ENCODE assay signal across 33 mouse cellular contexts in the genomic region with DNA sequence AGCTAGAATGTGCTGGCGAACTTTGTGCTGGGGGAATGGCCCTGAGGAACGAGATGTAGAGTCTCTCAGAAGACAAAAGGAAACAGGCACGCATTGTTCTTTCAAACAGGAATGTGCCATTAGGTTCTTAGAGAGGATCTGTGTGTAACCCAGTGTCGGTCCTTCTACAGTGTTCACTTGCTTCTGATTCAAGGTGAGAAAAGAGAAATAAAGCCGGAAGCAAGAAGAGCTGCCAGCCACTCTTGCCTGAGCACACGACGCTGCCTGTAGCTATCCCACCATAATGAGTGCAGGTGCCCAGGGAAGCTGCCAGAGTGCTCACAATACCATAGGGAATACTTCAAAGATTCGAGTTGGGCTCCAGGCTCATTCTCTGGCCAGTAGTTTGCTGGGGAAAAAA. TPM values are rescaled to one million over a fixed set of nuclear protein-coding genes. Genes with fewer than 3 reads are reported as not detected.
A peak's percentile ranks its signal among the peaks of the same experiment; 100 is the strongest.
DNase-seq lines count a peak whose midpoint lies in the region; ATAC-seq and TF ChIP-seq lines count a peak whose summit lies in the region.
"Had no signal": no experiment of that assay in that cellular context is flagged by ENCODE, and none has a peak within 500 bp of the region (broad histone marks: within the 10 kb centered on the region; RNA-seq: fewer than 3 reads in every experiment).

No protein-coding gene starts in this region.

- peak; percentile 59 for DNase-seq in heart, adult 11 months
- DNase-seq in limb, embryonic 14.5 days (ENCODE audit: low spot score), result no peak
- no peak for DNase-seq in spleen, adult 12 weeks (ENCODE audit: low spot score)
- DNase-seq: adrenal gland, postnatal 10 days; adrenal gland, postnatal 36 days; cerebellum, adult 11 months; cerebellum, adult 2 months; cerebellum, adult 9-11 months; cerebellum, postnatal 25 days; embryo, embryonic 11 days; gastrocnemius, postnatal 10 days; gastrocnemius, postnatal 36 days; heart, postnatal 10 days; heart, postnatal 36 days had no signal

- no peak overlapping the region for H3K9ac ChIP-seq in heart, embryonic 12.5 days
- no peak overlapping the region for H3K9ac ChIP-seq in midbrain, embryonic 12.5 days (replicated peaks)
- no peak overlapping the region for H3K9ac ChIP-seq in midbrain, embryonic 13.5 days (replicated peaks)
- no peak overlapping the region for H3K9ac ChIP-seq in limb, embryonic 14.5 days (ENCODE audit: low read depth, low read length, severe bottlenecking)
- no peak overlapping the region for H3K9ac ChIP-seq in midbrain, embryonic 16.5 days (ENCODE audit: low read depth, low read length)
- H3K9ac ChIP-seq: embryonic facial prominence, embryonic 13.5 days; forebrain, embryonic 13.5 days; heart, embryonic 15.5 days; hindbrain, embryonic 13.5 days had no signal

- H3K27me3 ChIP-seq in heart, embryonic 12.5 days (replicated peaks), result no peaks in the 10 kb centered on the region
- peaks cover 24% of the 10 kb centered on the region for H3K27me3 ChIP-seq in midbrain, embryonic 12.5 days
- peaks cover 15% of the 10 kb centered on the region for H3K27me3 ChIP-seq in midbrain, embryonic 13.5 days
- no peaks in the 10 kb centered on the region for H3K27me3 ChIP-seq in limb, embryonic 14.5 days (ENCODE audit: control insufficient read depth, insufficient read depth, low read length)
- no peaks in the 10 kb centered on the region for H3K27me3 ChIP-seq in midbrain, embryonic 16.5 days (ENCODE audit: control insufficient read depth, insufficient read depth, low read depth, low read length)
- H3K27me3 ChIP-seq: embryonic facial prominence, embryonic 13.5 days; heart, embryonic 15.5 days; hindbrain, embryonic 13.5 days had no signal

- no peak for ATAC-seq in heart, embryonic 12.5 days (ENCODE audit: insufficient number of reproducible peaks, low FRiP score)
- no peak for ATAC-seq in midbrain, embryonic 12.5 days (ENCODE audit: low FRiP score, low read depth)
- ATAC-seq in midbrain, embryonic 13.5 days, result no peak; the same call in 1 of the 2 replicates
- no peak for ATAC-seq in limb, embryonic 14.5 days (ENCODE audit: low FRiP score, low read depth)
- ATAC-seq in midbrain, embryonic 16.5 days, result peak; percentile 58
- ATAC-seq in erythroid progenitor cell, adult 5-6 weeks (replicated peaks; ENCODE audit: low FRiP score, poor library complexity, severe bottlenecking), result no peak
- ATAC-seq: forebrain, embryonic 13.5 days; forebrain, embryonic 16.5 days; hindbrain, embryonic 16.5 days had no signal

- H3K36me3 ChIP-seq in heart, embryonic 12.5 days, result no peaks in the 10 kb centered on the region
- H3K36me3 ChIP-seq in midbrain, embryonic 12.5 days, result no peaks in the 10 kb centered on the region
- no peaks in the 10 kb centered on the region for H3K36me3 ChIP-seq in midbrain, embryonic 13.5 days
- H3K36me3 ChIP-seq in limb, embryonic 14.5 days (ENCODE audit: control insufficient read depth, insufficient read depth, low read length), result no peaks in the 10 kb centered on the region
- H3K36me3 ChIP-seq in midbrain, embryonic 16.5 days (ENCODE audit: control insufficient read depth, insufficient read depth, low read length), result no peaks in the 10 kb centered on the region
- H3K36me3 ChIP-seq: embryonic facial prominence, embryonic 10.5 days; embryonic facial prominence, embryonic 13.5 days; forebrain, embryonic 10.5 days; heart, embryonic 15.5 days; hindbrain, embryonic 10.5 days; hindbrain, embryonic 13.5 days had no signal

- no peaks in the 10 kb centered on the region for H3K9me3 ChIP-seq in heart, embryonic 12.5 days (replicated peaks)
- no peaks in the 10 kb centered on the region for H3K9me3 ChIP-seq in midbrain, embryonic 12.5 days
- no peaks in the 10 kb centered on the region for H3K9me3 ChIP-seq in midbrain, embryonic 13.5 days
- no peaks in the 10 kb centered on the region for H3K9me3 ChIP-seq in limb, embryonic 14.5 days (ENCODE audit: control insufficient read depth, low read length)
- H3K9me3 ChIP-seq in midbrain, embryonic 16.5 days (replicated peaks; ENCODE audit: control insufficient read depth, low read length, poor library complexity, severe bottlenecking), result no peaks in the 10 kb centered on the region
- H3K9me3 ChIP-seq: embryonic facial prominence, embryonic 10.5 days; embryonic facial prominence, embryonic 13.5 days; forebrain, embryonic 10.5 days; forebrain, embryonic 13.5 days; heart, embryonic 15.5 days; hindbrain, embryonic 10.5 days; hindbrain, embryonic 13.5 days had no signal

- no peak overlapping the region for H3K4me2 ChIP-seq in heart, embryonic 12.5 days
- no peak overlapping the region for H3K4me2 ChIP-seq in midbrain, embryonic 12.5 days (replicated peaks)
- H3K4me2 ChIP-seq in midbrain, embryonic 13.5 days (replicated peaks), result no peak overlapping the region
- peak overlapping the region; percentile 25; the same call in 1 of the 2 replicates for H3K4me2 ChIP-seq in limb, embryonic 14.5 days (replicated peaks; ENCODE audit: low read depth, low read length, severe bottlenecking)
- H3K4me2 ChIP-seq in midbrain, embryonic 16.5 days (ENCODE audit: low read length), result peak overlapping the region; percentile 16
- H3K4me2 ChIP-seq: embryonic facial prominence, embryonic 13.5 days; forebrain, embryonic 13.5 days; heart, embryonic 11.5 days; heart, embryonic 15.5 days; hindbrain, embryonic 13.5 days had no signal

- no peak overlapping the region for H3K27ac ChIP-seq in heart, embryonic 12.5 days (ENCODE audit: poor library complexity, severe bottlenecking)
- H3K27ac ChIP-seq in midbrain, embryonic 12.5 days (replicated peaks), result 0 out of 2 replicates have a peak overlapping the region, but pooled peaks have one; percentile 15
- H3K27ac ChIP-seq in midbrain, embryonic 13.5 days, result no peak overlapping the region
- no peak overlapping the region for H3K27ac ChIP-seq in limb, embryonic 14.5 days (replicated peaks; ENCODE audit: low read depth, low read length)
- H3K27ac ChIP-seq in midbrain, embryonic 16.5 days (ENCODE audit: low read length), result 0 out of 2 replicates have a peak overlapping the region, but pooled peaks have one; percentile 3
- H3K27ac ChIP-seq: embryonic facial prominence, embryonic 10.5 days; embryonic facial prominence, embryonic 13.5 days; forebrain, embryonic 10.5 days; forebrain, embryonic 13.5 days; heart, embryonic 15.5 days; hindbrain, embryonic 10.5 days had no signal

- no peak for TF ChIP-seq POLR2A in limb, embryonic 14.5 days (IDR thresholded peaks at IDR 0.05; ENCODE audit: borderline replicate concordance, extremely low read depth, insufficient read depth, insufficient read length)

- H3K4me1 ChIP-seq in heart, embryonic 12.5 days (replicated peaks), result no peaks in the 10 kb centered on the region
- peaks cover 12% of the 10 kb centered on the region; the same call in 1 of the 2 replicates for H3K4me1 ChIP-seq in midbrain, embryonic 12.5 days
- peaks cover 10% of the 10 kb centered on the region for H3K4me1 ChIP-seq in midbrain, embryonic 13.5 days (replicated peaks)
- peaks cover 5% of the 10 kb centered on the region for H3K4me1 ChIP-seq in limb, embryonic 14.5 days (ENCODE audit: control insufficient read depth, insufficient read depth, low read length)
- H3K4me1 ChIP-seq in midbrain, embryonic 16.5 days (ENCODE audit: control insufficient read depth, insufficient read depth, low read length), result peaks cover 7% of the 10 kb centered on the region
- H3K4me1 ChIP-seq: embryonic facial prominence, embryonic 10.5 days; embryonic facial prominence, embryonic 13.5 days; forebrain, embryonic 13.5 days; heart, embryonic 15.5 days had no signal

- H3K4me3 ChIP-seq in heart, embryonic 12.5 days, result no peak overlapping the region
- no peak overlapping the region for H3K4me3 ChIP-seq in midbrain, embryonic 12.5 days
- H3K4me3 ChIP-seq in midbrain, embryonic 13.5 days (replicated peaks), result no peak overlapping the region
- H3K4me3 ChIP-seq in limb, embryonic 14.5 days (replicated peaks; ENCODE audit: low read length), result no peak overlapping the region
- H3K4me3 ChIP-seq in midbrain, embryonic 16.5 days (ENCODE audit: low read depth, low read length), result no peak overlapping the region
- H3K4me3 ChIP-seq: embryonic facial prominence, embryonic 10.5 days; embryonic facial prominence, embryonic 13.5 days; erythroblast, embryonic 14.5 days; forebrain, embryonic 10.5 days; forebrain, embryonic 13.5 days; heart, embryonic 15.5 days; hindbrain, embryonic 10.5 days; hindbrain, embryonic 13.5 days had no signal

- WGBS in heart, embryonic 12.5 days, result 74% methylated on average over 8 of the region's 8 CpGs
- WGBS in midbrain, embryonic 12.5 days, result 58% methylated on average over 8 of the region's 8 CpGs
- 52% methylated on average over 8 of the region's 8 CpGs for WGBS in midbrain, embryonic 13.5 days
- 58% methylated on average over 8 of the region's 8 CpGs for WGBS in limb, embryonic 14.5 days
- WGBS in midbrain, embryonic 16.5 days, result 44% methylated on average over 8 of the region's 8 CpGs

RNA-seq across cellular contexts. Expression of a gene that starts 43.6 kb away (rescaled TPM):
- 0.21 and 0.42 TPM in 2 replicates for polyA plus RNA-seq in heart, embryonic 12.5 days (2016; fragmentation: Nextera tagmentation; extraction: Ambion mirVana)
- polyA plus RNA-seq in midbrain, embryonic 12.5 days (2016; fragmentation: Nextera tagmentation; extraction: Ambion mirVana), result 70.7 and 73.6 TPM in 2 replicates
- 39.3 and 52.7 TPM in 2 replicates for polyA plus RNA-seq in midbrain, embryonic 13.5 days (2015; fragmentation: Nextera tagmentation; extraction: Ambion mirVana)
- polyA plus RNA-seq in limb, embryonic 14.5 days (2012; rRNA removed), result 5.7 and 8.0 TPM in 2 replicates
- 5.7 and 6.7 TPM in 2 replicates for polyA plus RNA-seq in limb, embryonic 14.5 days (2014; fragmentation: Nextera tagmentation; extraction: Ambion mirVana)
- 54.5 and 64.5 TPM in 2 replicates for polyA plus RNA-seq in midbrain, embryonic 16.5 days (2015; fragmentation: Nextera tagmentation; extraction: Ambion mirVana)
- not detected in 2 replicates for total RNA-seq in erythroid progenitor cell, adult 5-6 weeks (2015; ENCODE audit: low replicate concordance)
- total RNA-seq in erythroid progenitor cell, adult 5-6 weeks (2017; ENCODE audit: low replicate concordance), result not detected in 2 replicates
- total RNA-seq: common myeloid progenitor, adult 5-6 weeks; gastrocnemius, adult 18-20 months; gastrocnemius, postnatal 36 days; granulocyte monocyte progenitor cell, adult 5-6 weeks; heart, postnatal 10 days had no signal
- polyA plus RNA-seq: erythroblast, embryonic 14.5 days had no signal

Comparison
In these comparisons a context has a peak if more than half of its experiments do, and no peak if none do; other contexts are left out.
1. H3K27ac ChIP-seq: peak in midbrain, embryonic 12.5 days (single experiment) and midbrain, embryonic 16.5 days (single experiment); none in heart, embryonic 12.5 days (single experiment), midbrain, embryonic 13.5 days (single experiment) and limb, embryonic 14.5 days (single experiment).
2. H3K4me2 ChIP-seq: peak in limb, embryonic 14.5 days (single experiment) and midbrain, embryonic 16.5 days (single experiment); none in heart, embryonic 12.5 days (single experiment), midbrain, embryonic 12.5 days (single experiment) and midbrain, embryonic 13.5 days (single experiment).